15 mouse cellular contexts compared by ENCODE assay signal in genomic region chr16:74597735-74598340, GRCm38 (mm10).
DNase-seq lines count a peak whose midpoint lies in the region; ATAC-seq and TF ChIP-seq lines count a peak whose summit lies in the region.
"Had no signal": no experiment of that assay in that cellular context is flagged by ENCODE, and none has a peak within 500 bp of the region (broad histone marks: within the 10 kb centered on the region; RNA-seq: fewer than 3 reads in every experiment).

No protein-coding gene starts in this region.

- no peaks in the 10 kb centered on the region for H3K36me3 ChIP-seq in forebrain, embryonic 15.5 days
- no peaks in the 10 kb centered on the region for H3K36me3 ChIP-seq in forebrain, embryonic 12.5 days (replicated peaks)
- H3K36me3 ChIP-seq: embryonic facial prominence, embryonic 13.5 days; heart, embryonic 13.5 days; limb, embryonic 13.5 days had no signal

- H3K9me3 ChIP-seq in forebrain, embryonic 15.5 days, result no peaks in the 10 kb centered on the region
- no peaks in the 10 kb centered on the region for H3K9me3 ChIP-seq in forebrain, embryonic 12.5 days
- H3K9me3 ChIP-seq: embryonic facial prominence, embryonic 13.5 days; heart, embryonic 13.5 days; limb, embryonic 13.5 days had no signal

- peak; percentile 98 for ATAC-seq in forebrain, embryonic 15.5 days (replicated peaks)
- no peak for ATAC-seq in forebrain, embryonic 12.5 days (ENCODE audit: low FRiP score)
- ATAC-seq: hindbrain, embryonic 16.5 days had no signal

- peak; percentile 9 to 18 for DNase-seq in lung, adult 18-20 months
- no peak for DNase-seq in lung, adult 2 months
- DNase-seq in kidney, postnatal 4 days, result peak; percentile 25 to 34
- DNase-seq in lung, postnatal 14 days, result peak; percentile 7
- no peak for DNase-seq in spleen, postnatal 4 days (ENCODE audit: low spot score in 2 of 2)
- no peak for DNase-seq in heart, adult 11 months
- DNase-seq: adrenal gland, postnatal 10 days; cerebellum, adult 2 months; thymus, postnatal 14 days had no signal

- H3K9ac ChIP-seq in forebrain, embryonic 15.5 days (replicated peaks), result no peak overlapping the region
- H3K9ac ChIP-seq in forebrain, embryonic 12.5 days, result no peak overlapping the region
- H3K9ac ChIP-seq: embryonic facial prominence, embryonic 13.5 days; heart, embryonic 13.5 days; limb, embryonic 13.5 days had no signal

- peaks cover 11% of the 10 kb centered on the region for H3K4me1 ChIP-seq in forebrain, embryonic 15.5 days
- no peaks in the 10 kb centered on the region for H3K4me1 ChIP-seq in forebrain, embryonic 12.5 days
- no peaks in the 10 kb centered on the region for H3K4me1 ChIP-seq in lung, adult 2 months (ENCODE audit: control insufficient read depth, insufficient read depth, low read length)
- H3K4me1 ChIP-seq: embryonic facial prominence, embryonic 13.5 days; heart, embryonic 13.5 days had no signal

- H3K27ac ChIP-seq in forebrain, embryonic 15.5 days (replicated peaks), result peak overlapping the region; percentile 75
- H3K27ac ChIP-seq in forebrain, embryonic 12.5 days, result no peak overlapping the region
- H3K27ac ChIP-seq: embryonic facial prominence, embryonic 13.5 days; heart, embryonic 13.5 days; limb, embryonic 13.5 days had no signal

- H3K4me2 ChIP-seq in forebrain, embryonic 15.5 days (replicated peaks), result no peak overlapping the region
- no peak overlapping the region for H3K4me2 ChIP-seq in forebrain, embryonic 12.5 days
- H3K4me2 ChIP-seq: embryonic facial prominence, embryonic 13.5 days; heart, embryonic 13.5 days; limb, embryonic 13.5 days had no signal

- WGBS in forebrain, embryonic 15.5 days, result 50% methylated on average over 4 of the region's 4 CpGs
- 80% methylated on average over 4 of the region's 4 CpGs for WGBS in forebrain, embryonic 12.5 days
- WGBS in lung, adult 2 months, result 39% methylated on average over 4 of the region's 4 CpGs

- H3K4me3 ChIP-seq in forebrain, embryonic 15.5 days, result no peak overlapping the region
- H3K4me3 ChIP-seq in forebrain, embryonic 12.5 days (replicated peaks), result no peak overlapping the region
- no peak overlapping the region for H3K4me3 ChIP-seq in lung, adult 2 months (replicated peaks; ENCODE audit: extremely low read depth, low read depth, low read length)
- H3K4me3 ChIP-seq: embryonic facial prominence, embryonic 13.5 days; heart, embryonic 13.5 days; limb, embryonic 13.5 days had no signal

- H3K27me3 ChIP-seq in forebrain, embryonic 15.5 days, result no peaks in the 10 kb centered on the region
- no peaks in the 10 kb centered on the region for H3K27me3 ChIP-seq in forebrain, embryonic 12.5 days
- H3K27me3 ChIP-seq: embryonic facial prominence, embryonic 13.5 days; heart, embryonic 13.5 days; limb, embryonic 13.5 days had no signal

- TF ChIP-seq POLR2A in lung, adult 2 months (IDR thresholded peaks at IDR 0.05; ENCODE audit: borderline replicate concordance, extremely low read depth, low read depth, low read length), result no peak

- no peak for TF ChIP-seq CTCF in lung, adult 2 months (IDR thresholded peaks at IDR 0.05; ENCODE audit: insufficient read depth, low read length)

Comparison
In these comparisons a context has a peak if more than half of its experiments do, and no peak if none do; other contexts are left out.
1. DNase-seq: peak in lung, adult 18-20 months (2 of 2), kidney, postnatal 4 days (2 of 2) and lung, postnatal 14 days (single experiment); none in lung, adult 2 months (single experiment), spleen, postnatal 4 days (0 of 2) and heart, adult 11 months (single experiment).